In genomic region chr8:105473816-105474606, GRCm38 (mm10) we compare ENCODE assay signal across 10 mouse cellular contexts. TPM values are rescaled to one million over a fixed set of nuclear protein-coding genes. Genes with fewer than 3 reads are reported as not detected.
DNase-seq lines count a peak whose midpoint lies in the region; ATAC-seq lines count a peak whose summit lies in the region.
"Had no signal": no experiment of that assay in that cellular context is flagged by ENCODE, and none has a peak within 500 bp of the region (broad histone marks: within the 10 kb centered on the region; RNA-seq: fewer than 3 reads in every experiment).

No protein-coding gene starts in this region.

- 25% methylated on average over 17 of the region's 17 CpGs for WGBS in embryonic facial prominence, embryonic 12.5 days
- WGBS in heart, embryonic 15.5 days, result 32% methylated on average over 17 of the region's 17 CpGs
- WGBS in midbrain, embryonic 13.5 days, result 29% methylated on average over 17 of the region's 17 CpGs

- H3K4me1 ChIP-seq in embryonic facial prominence, embryonic 12.5 days, result peaks cover 34% of the 10 kb centered on the region
- peaks cover 65% of the 10 kb centered on the region for H3K4me1 ChIP-seq in heart, embryonic 15.5 days (replicated peaks)
- peaks cover 70% of the 10 kb centered on the region for H3K4me1 ChIP-seq in midbrain, embryonic 13.5 days (replicated peaks)

- peaks cover 9% of the 10 kb centered on the region for H3K36me3 ChIP-seq in embryonic facial prominence, embryonic 12.5 days
- no peaks in the 10 kb centered on the region for H3K36me3 ChIP-seq in heart, embryonic 15.5 days
- peaks cover 8% of the 10 kb centered on the region; the same call in 1 of the 2 replicates for H3K36me3 ChIP-seq in midbrain, embryonic 13.5 days

- H3K27ac ChIP-seq in embryonic facial prominence, embryonic 12.5 days, result 0 out of 2 replicates have a peak overlapping the region, but pooled peaks have one; percentile 30
- H3K27ac ChIP-seq in heart, embryonic 15.5 days, result peak overlapping the region; percentile 34; the same call in 1 of the 2 replicates
- H3K27ac ChIP-seq in midbrain, embryonic 13.5 days, result peak overlapping the region; percentile 59

- DNase-seq in embryo, embryonic 10 days (ENCODE audit: low spot score), result peak; percentile 84
- DNase-seq in embryo, embryonic 9.5 days (ENCODE audit: extremely low spot score), result no peak
- DNase-seq in kidney, postnatal 36 days, result peak; percentile 67 to 68
- no peak for DNase-seq in frontal cortex, postnatal 14 days (ENCODE audit: low spot score in 2 of 2)
- no peak for DNase-seq in urinary bladder, postnatal 25 days (ENCODE audit: low spot score)

- H3K4me3 ChIP-seq in embryonic facial prominence, embryonic 12.5 days, result no peak overlapping the region
- no peak overlapping the region for H3K4me3 ChIP-seq in heart, embryonic 15.5 days
- 0 out of 2 replicates have a peak overlapping the region, but pooled peaks have one; percentile 4 for H3K4me3 ChIP-seq in midbrain, embryonic 13.5 days (replicated peaks)
- H3K4me3 ChIP-seq: erythroblast, embryonic 14.5 days had no signal

- no peak overlapping the region for H3K4me2 ChIP-seq in embryonic facial prominence, embryonic 12.5 days (replicated peaks)
- H3K4me2 ChIP-seq in heart, embryonic 15.5 days, result peak overlapping the region; percentile 22
- peak overlapping the region; percentile 19 for H3K4me2 ChIP-seq in midbrain, embryonic 13.5 days (replicated peaks)

- ATAC-seq in embryonic facial prominence, embryonic 12.5 days (ENCODE audit: insufficient number of reproducible peaks, insufficient read depth, low FRiP score, low TSS enrichment), result no peak
- ATAC-seq in heart, embryonic 15.5 days (replicated peaks; ENCODE audit: insufficient number of reproducible peaks, insufficient read depth, low FRiP score, low read depth), result no peak
- ATAC-seq in midbrain, embryonic 13.5 days, result no peak

- H3K27me3 ChIP-seq in embryonic facial prominence, embryonic 12.5 days, result peaks cover 51% of the 10 kb centered on the region
- peaks cover 12% of the 10 kb centered on the region; the same call in 1 of the 2 replicates for H3K27me3 ChIP-seq in heart, embryonic 15.5 days
- peaks cover 14% of the 10 kb centered on the region for H3K27me3 ChIP-seq in midbrain, embryonic 13.5 days
- H3K27me3 ChIP-seq: CH12.LX had no signal

- H3K9ac ChIP-seq in embryonic facial prominence, embryonic 12.5 days, result no peak overlapping the region
- no peak overlapping the region for H3K9ac ChIP-seq in heart, embryonic 15.5 days
- peak overlapping the region; percentile 55 for H3K9ac ChIP-seq in midbrain, embryonic 13.5 days (replicated peaks)

- no peaks in the 10 kb centered on the region for H3K9me3 ChIP-seq in embryonic facial prominence, embryonic 12.5 days
- H3K9me3 ChIP-seq in heart, embryonic 15.5 days (replicated peaks), result no peaks in the 10 kb centered on the region
- no peaks in the 10 kb centered on the region for H3K9me3 ChIP-seq in midbrain, embryonic 13.5 days

RNA-seq across cellular contexts. Expression of gene Tppp3, which starts 2.7 kb away (rescaled TPM):
- 44.6 and 51.1 TPM in 2 replicates for polyA plus RNA-seq in embryonic facial prominence, embryonic 12.5 days (2016; fragmentation: Nextera tagmentation; extraction: Ambion mirVana)
- 27.5 and 39.8 TPM in 2 replicates for polyA plus RNA-seq in heart, embryonic 15.5 days (2015; fragmentation: Nextera tagmentation; extraction: Ambion mirVana)
- 93.1 and 111 TPM in 2 replicates for polyA plus RNA-seq in midbrain, embryonic 13.5 days (2015; fragmentation: Nextera tagmentation; extraction: Ambion mirVana)

RNA-seq across cellular contexts. Expression of gene Zdhhc1, which starts 22.7 kb away (rescaled TPM):
- polyA plus RNA-seq in embryonic facial prominence, embryonic 12.5 days (2016; fragmentation: Nextera tagmentation; extraction: Ambion mirVana), result 38.3 and 41.8 TPM in 2 replicates
- polyA plus RNA-seq in heart, embryonic 15.5 days (2015; fragmentation: Nextera tagmentation; extraction: Ambion mirVana), result 23.2 and 30.7 TPM in 2 replicates
- polyA plus RNA-seq in midbrain, embryonic 13.5 days (2015; fragmentation: Nextera tagmentation; extraction: Ambion mirVana), result 26.2 and 31.3 TPM in 2 replicates

RNA-seq across cellular contexts. Expression of gene Hsd11b2, which starts 44.5 kb away (rescaled TPM):
- polyA plus RNA-seq in embryonic facial prominence, embryonic 12.5 days (2016; fragmentation: Nextera tagmentation; extraction: Ambion mirVana), result 6.1 and 6.6 TPM in 2 replicates
- polyA plus RNA-seq in heart, embryonic 15.5 days (2015; fragmentation: Nextera tagmentation; extraction: Ambion mirVana), result 0.15 and 0.58 TPM in 2 replicates
- 11.6 and 16.9 TPM in 2 replicates for polyA plus RNA-seq in midbrain, embryonic 13.5 days (2015; fragmentation: Nextera tagmentation; extraction: Ambion mirVana)
- polyA plus RNA-seq: erythroblast, embryonic 14.5 days had no signal

Comparison
In these comparisons a context has a peak if more than half of its experiments do, and no peak if none do; other contexts are left out.
1. DNase-seq: peak in embryo, embryonic 10 days (single experiment) and kidney, postnatal 36 days (2 of 2); none in embryo, embryonic 9.5 days (single experiment), frontal cortex, postnatal 14 days (0 of 2) and urinary bladder, postnatal 25 days (single experiment).
2. Peak in every context shown above with its lines, with median percentiles within 50 percentile points of each other: H3K27ac ChIP-seq.